Mouse (Mus musculus) B cell, adult 2 months (primary cell): ENCODE results near the gene Setd6.
A peak's percentile ranks its signal among the peaks of the same experiment; 100 is the strongest.

Experiments
- DNase-seq, 2 experiments: peaks; one replicate each; pipeline ENCODE4 v3.0.0; 2022

Setd6 gene

DNA sequence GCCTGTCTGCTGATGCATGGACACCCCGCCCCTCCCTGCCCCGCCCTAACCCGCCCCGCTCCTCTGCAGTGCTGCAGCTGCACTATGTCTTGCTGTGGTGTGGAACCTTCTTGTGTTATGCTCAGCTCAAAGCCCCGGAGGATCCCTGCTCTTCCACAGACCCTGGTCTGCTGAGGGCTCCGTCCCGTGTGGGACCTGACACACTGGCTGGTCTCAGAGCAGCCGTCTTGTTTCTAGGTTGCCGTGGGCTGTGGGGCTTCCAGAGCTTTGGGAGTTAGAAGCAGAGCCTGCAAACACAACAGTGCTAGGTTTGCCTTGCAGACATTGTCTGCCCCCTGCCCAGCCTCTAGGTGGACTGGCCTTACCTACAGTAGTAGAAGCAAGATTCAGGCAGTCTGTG lies 3.3 kb upstream of the Setd6 start:
- DNase-seq, result no peak

- peak; percentile 88 for DNase-seq
Observed at GRCm38 (mm10) chr8:95713100-95714010, 2.3 kb upstream of the Setd6 start.

DNA sequence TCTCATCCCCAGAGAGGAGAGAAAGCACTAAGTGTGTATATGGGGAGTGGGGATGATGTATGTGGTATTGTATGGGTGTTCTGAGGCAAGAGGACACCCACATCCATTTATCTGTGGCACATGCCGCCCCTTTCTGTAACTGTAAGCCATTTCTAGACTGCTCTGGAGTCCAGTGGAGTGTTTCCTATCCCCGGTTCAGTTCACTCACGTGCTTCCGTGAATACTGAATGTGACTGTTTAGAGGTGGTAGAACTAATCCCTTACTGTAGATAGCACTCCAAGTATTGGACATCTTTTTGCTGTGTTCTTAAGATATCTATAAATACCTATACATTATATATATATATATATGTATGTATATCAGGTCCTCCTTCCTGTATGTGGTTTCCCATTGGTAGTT lies 1.3 kb upstream of the Setd6 start:
- DNase-seq, result no peak

- DNase-seq, result no peak
Observed at GRCm38 (mm10) chr8:95714837-95715413, 756 bp upstream of the Setd6 start.

- peak in 1 of 2 experiments; percentile 11 for DNase-seq
Observed at GRCm38 (mm10) chr8:95716546-95717335, 1.1 kb downstream of the Setd6 start.

- no peak for DNase-seq
Observed at GRCm38 (mm10) chr8:95727625-95728024, 11.9 kb downstream of the Setd6 start.

DNA sequence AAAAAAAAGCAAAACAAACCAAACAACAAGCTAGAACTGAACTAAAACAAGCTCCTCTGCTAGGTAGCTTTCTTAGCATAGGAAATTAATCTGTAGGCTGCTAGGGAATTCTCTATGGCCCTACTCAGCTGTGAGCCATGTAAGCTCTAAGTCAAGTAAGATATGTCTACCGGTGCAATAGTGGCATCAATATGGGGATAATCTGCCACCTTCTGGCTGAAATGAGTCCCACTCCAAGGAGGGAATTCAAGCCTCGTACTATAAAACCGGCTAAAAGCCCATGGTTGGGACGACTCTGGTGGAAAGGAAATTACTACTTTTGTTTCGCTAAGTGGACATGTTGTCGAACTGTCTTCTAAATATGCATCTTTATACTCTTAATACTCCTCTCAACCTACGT lies 22.9 kb downstream of the Setd6 start:
- no peak for DNase-seq

GRCm38 (mm10) chr8:95741732-95742131 lies 26.1 kb downstream of the Setd6 start:
- DNase-seq, result no peak

DNA sequence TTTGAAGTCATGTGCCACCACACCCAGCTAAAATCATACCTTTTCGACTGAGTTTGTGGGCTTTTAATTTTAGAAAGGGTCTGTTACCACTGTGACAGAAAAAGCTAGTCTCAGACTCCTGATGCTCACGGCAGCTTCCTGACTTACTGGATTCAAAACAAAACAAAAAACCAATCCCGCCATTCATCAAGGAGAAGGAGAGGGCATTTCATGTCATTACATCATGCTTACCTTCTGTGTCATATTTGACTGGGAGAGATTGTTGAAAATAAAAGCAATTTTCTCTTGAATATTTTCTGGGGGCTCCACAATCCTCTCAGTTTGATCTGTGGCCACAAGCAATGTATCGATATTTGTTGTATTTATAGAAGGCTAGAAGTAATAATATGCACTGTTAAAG lies 32.3 kb downstream of the Setd6 start:
- DNase-seq, result no peak

- DNase-seq, result no peak
Observed at GRCm38 (mm10) chr8:95751924-95752323, 36.2 kb downstream of the Setd6 start.

- DNase-seq, result no peak
Observed at GRCm38 (mm10) chr8:95760323-95760722, 44.6 kb downstream of the Setd6 start.

DNA sequence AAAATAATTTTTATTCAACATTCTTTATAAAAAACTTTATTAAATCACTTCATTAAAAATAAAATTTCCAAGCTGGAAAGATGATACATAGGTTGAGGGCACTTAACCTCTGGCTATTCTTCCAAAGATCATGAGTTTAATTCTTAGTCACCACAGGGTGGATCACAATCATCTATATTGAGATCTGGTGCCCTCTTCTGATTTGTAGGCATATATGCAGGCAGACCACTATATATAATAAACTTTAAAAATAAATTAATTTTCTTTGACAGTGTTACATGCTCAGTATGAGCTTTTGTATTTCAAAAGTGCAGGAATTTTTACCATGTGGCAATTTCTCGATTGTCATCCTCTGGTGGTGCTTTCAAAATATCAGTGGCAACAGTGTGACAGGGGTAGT lies 48.5 kb downstream of the Setd6 start:
- no peak for DNase-seq
